Mouse (Mus musculus) frontal cortex, adult (tissue): ENCODE measurements around the gene Gbx1.

ENCODE experiments used
- ATAC-seq: cut with Nextera tagmentation; 2 replicates; pipeline ENCODE4 v1.9.2; 2017; ENCODE audit warnings: mild to moderate bottlenecking, moderate library complexity, mixed read lengths; ENCODE audit not compliant: low TSS enrichment

Gene Gbx1

DNA sequence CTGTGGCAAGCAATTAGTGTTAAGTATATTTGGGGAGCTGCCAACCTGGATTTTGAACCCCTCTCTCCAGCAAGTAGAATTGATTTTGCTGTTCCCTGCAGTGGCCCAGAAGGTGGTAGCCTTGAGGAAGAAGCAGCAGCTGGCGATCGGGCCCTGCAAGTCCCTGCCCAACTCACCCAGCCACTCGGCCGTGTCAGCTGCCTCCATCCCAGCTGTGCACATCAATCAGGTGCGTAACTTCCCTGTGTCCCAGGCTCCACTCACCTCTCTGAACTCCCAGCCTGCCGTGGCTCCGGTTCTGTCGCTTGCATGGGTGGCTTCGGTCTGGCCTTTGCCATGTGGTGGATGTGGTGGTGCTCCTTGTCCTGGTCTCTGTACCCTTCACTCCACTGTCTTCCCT, 49.1 kb downstream of the Gbx1 start:
- no peak for ATAC-seq

DNA sequence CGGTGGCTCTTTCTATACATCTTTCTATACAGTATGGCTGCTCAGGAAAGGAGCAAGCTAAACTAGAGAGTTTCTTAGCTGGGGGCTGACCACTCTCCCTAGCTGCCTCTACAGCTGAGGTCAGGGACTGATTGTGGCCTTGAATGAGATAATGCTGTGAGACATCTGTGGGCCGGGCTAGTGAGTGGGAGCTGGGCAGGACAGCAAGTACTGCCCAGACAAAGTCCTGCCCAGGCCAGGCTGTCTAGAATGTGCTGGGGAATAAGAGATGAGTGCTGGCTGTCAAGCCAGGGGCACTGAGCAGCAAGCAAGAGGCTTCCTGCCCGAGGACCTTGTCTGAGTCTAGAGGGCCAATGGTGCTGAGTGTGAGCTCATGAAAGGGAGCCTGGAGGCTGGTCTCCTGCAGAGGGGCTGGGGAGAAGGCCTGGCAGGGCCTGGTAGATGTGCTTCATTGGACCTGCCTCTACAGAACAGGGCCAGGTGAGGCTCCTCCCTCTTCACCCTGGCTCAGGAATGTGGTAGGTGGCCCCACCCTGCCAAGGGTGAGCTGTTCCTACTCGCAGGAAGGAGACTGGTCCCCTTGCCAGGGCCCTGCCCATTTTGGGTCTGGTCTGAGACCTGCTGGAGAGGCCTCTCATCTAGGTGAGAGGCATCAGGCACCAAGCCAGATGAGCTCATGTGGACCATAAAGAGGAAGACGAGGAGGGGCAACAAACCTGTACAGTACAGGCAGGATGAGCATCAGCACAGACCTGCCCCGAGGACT, 51.3 kb downstream of the Gbx1 start:
- no peak for ATAC-seq

DNA sequence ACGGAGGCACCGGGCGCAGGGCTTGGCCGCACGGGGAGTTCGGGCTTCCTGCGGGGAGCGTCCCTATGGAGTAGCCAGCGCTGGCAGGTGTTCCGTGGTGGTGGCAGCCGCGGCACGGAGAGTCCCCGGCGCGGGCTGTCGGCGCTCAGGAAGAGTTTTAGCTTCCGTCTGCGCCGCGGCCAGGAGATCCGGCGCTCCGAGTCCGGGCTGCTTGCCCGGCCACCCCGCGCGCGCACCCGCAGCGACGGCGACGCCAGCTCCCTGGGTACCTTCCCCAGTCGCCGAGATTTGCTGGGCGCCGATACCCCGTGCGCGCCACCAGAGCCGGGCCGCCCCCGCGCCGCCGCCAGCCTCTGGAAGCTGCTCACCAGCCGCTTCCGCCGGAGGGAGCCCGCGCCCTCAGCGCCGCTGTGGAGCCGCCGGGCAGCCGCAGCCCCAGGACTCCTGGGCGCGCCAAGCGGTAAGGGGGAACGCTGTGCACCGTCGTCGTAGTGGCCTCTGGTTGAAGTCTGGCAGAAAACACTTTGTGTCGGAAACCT, 52.2 kb downstream of the Gbx1 start:
- peak; percentile 75 for ATAC-seq

DNA sequence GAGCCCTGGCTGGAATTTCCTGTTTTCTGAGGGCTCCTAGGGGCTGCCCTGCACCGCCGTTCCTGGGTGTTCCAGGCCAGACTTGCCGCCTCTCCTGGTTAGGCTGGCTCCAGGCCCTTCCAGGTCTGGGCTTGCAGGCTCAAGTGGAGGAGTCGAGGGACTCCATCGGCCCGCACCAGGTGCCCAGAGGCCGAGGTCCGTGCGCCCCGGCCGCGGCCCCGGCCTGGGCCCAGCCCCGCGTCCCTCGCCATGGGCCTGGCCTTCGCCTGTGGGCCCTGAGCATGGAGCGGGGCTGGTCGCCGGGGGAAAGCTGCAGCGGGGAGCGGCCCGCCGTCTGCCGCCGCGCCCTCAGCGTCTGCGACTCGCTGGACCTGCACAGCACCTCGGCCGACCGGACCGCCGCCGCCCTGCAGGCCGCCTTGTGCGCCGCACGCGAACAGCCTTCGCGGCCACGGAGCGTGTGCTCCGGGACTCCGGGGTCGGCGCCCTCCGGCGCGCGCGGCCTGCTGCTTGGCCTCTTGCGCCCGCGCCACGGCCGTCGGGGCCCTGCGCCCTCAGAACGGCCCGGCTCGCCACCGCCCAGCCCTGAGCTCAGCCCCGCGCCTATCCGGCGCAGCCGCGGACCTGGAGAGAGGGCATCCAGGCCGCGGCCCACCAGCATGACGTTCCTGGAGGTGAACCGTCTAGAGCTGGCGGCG, 52.8 kb downstream of the Gbx1 start:
- ATAC-seq = no peak

DNA sequence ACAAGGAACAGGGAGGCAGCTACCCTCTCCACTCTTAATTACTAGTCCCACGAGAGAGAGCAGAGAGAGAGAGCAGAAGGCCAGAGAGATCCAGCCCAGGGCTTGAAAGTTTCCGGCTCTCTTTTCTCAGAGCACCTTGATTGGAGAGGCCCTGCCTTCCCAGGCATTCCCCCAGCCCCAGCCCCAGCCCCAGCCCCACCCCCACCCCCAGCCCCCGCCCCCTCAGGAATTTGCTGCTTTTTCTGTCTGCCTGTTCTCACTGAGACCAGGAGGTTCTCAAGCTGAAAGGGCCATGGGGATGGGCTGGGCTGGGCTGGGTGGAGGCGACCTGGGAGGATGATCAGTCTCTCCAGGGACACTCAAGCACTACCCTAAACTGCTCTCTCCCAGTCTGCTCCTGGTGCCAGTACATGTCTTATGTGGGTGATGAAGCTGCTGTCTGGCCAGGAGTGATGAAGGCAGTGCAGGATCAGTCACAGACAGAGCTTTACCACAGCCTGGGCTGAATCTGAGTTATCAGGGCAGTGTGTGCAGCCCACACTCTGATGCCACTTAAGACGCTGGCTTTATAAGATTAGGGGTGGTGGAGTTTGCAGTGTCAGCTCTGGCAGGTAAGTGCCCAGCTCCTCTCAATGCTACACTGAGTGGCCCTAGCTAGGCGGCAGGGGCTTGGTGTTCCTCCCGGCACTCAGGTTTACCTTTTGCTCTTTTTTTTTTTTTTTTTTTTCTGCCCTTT, 54.0 kb downstream of the Gbx1 start:
- no peak for ATAC-seq

DNA sequence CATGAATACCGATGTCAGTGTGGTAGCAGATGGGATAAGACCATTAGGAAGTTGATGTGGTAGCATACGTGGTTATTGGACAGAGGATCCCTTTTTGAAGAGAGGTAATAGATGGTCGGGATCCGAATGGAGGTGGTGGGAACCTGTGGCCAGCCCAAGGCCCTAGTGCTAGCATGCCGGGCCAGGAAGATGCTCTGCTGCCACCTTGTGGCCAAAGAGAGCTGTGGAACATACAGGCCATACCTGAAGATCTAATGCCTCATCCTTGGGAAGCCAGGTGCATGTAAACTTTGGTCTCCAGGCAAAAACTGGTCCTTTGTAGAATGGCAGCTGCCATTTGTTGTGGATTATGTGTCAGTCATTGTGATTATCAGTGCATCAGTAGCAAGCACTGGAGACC, 56.4 kb downstream of the Gbx1 start:
- peak; percentile 47; the same call in 1 of the 2 replicates for ATAC-seq

DNA sequence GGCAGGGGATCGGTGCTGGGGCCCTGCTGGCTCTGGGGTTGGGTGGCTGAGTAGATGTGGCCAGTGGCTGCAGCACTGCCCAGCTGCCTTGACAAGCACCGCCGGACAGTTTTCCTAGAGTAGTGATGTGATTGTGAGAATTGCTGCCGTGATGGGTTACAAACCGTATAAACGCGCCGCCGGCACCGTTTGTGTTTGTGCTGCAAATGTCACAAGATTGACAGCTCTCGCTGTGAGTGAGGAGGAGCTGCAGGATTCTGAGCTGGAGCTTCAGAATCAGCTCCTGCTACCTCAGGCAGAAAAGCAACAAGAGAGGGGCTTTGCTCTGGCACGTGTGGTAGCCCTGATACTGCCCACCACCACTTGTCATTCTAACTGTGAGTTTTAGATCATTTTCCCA, 60.2 kb downstream of the Gbx1 start:
- no peak for ATAC-seq

DNA sequence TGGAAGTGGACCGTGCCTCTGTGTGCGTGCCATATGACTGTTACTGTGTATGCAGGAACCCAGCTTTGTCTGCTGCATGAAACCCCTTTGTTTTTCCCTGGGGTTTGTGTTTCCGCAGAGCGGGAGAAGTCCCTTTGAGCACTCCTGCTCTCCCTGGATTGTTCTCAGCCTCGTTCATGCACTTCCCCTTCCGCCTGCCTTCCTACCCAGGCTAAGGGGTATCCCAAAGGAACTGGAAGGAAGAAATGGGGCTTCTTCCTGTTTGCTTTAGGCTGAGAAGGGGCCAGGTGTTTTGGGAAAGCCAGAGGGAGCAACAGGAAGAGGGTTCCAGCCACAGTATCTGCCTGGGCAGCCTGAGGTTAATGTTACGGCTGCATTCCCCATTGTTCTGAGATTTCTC, 71.4 kb downstream of the Gbx1 start:
- ATAC-seq = no peak

DNA sequence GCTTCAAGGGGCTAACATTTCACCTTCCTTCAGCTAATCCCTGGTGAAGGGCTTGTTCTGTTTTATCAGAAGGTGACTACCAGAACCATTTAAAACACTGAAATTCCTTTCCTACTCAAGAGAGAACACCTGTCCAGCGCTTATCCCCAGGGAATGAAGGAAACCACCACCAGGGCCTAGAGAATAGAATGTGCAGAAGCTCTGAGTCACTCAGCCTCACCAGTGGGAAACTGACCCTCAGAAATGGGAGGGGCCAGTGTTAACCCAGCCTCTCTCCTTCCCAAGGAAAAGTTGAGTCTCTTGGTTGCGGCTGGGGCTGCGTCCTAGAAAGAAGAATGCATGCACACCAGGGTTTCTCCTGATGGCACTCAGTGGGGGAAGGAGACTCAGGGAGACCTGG, 71.9 kb downstream of the Gbx1 start:
- ATAC-seq = no peak

DNA sequence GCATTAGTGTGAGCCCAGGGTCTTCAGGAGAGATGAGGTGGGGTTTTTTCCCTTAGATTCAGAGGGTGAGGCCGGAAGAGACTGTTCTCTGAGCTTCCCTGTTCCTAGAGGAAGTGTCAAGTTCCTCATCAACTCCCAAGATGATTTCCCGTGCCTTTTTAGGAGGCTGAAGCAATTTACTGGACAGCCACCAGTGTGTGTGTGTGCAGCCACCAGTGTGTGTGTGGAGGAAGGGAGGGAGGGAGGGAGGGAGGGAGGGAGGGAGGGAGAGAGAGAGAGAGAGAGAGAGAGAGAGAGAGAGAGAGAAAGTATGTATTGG, 73.1 kb downstream of the Gbx1 start:
- no peak for ATAC-seq

DNA sequence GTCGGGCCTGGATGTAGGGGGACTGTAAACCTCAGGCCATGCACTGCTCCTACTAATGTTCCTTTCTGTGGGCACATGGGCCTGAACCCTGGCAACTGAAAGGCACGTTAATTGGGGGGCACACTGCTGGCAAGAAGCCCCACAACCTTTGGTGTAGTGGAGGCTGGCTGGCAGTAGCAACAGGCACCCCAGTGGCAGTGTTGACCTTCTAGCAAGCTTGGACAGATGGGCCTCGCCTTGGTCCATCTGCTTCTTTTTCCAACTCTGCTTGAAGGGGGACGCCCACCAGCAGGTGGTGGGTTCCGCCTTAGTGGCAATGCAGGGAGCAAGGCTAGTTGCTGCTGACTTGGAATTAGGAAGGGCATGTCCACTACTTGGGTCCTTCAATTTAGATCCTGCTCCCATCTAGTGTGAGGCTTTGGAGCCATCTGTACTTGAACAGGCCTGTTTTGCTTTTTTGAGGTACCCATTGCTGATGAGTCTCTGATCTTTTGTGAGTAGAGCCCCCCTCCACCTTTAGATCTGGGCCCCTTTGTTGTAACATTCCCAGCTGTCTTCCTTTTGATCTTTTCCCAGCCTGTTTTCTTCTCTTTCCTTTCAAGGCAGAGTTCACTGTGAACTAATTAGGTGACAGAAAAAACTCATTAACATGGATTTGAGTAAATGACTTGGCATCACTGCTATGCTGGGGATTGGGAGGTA, 73.6 kb downstream of the Gbx1 start:
- no peak for ATAC-seq
